Mouse (Mus musculus) ES-Bruce4 (cell line): ENCODE measurements around the gene Tom1l2.

Experiments
- CTCF ChIP-seq: IDR thresholded peaks from one replicate; pipeline ENCODE4 v1.8.1; 2011; ENCODE audit warnings: low read depth, low read length
- EP300 ChIP-seq: IDR thresholded peaks from 2 replicates; pipeline ENCODE4 v1.6.1; 2011; ENCODE audit warnings: low read depth, low read length; ENCODE audit not compliant: insufficient read depth
- POLR2A ChIP-seq: IDR thresholded peaks from one replicate; pipeline ENCODE4 v1.8.1; 2011; ENCODE audit warnings: low read length; ENCODE audit not compliant: insufficient read depth

- TF ChIP-seq CTCF, result no peak
- TF ChIP-seq EP300, result no peak
- TF ChIP-seq POLR2A, result no peak
These were observed 154.1 kb downstream of the Tom1l2 start for GRCm38 (mm10) chr11:60198651-60199050.
